Mouse (Mus musculus): ENCODE measurements around the gene Gm11060.

Gm11060 gene

DNA sequence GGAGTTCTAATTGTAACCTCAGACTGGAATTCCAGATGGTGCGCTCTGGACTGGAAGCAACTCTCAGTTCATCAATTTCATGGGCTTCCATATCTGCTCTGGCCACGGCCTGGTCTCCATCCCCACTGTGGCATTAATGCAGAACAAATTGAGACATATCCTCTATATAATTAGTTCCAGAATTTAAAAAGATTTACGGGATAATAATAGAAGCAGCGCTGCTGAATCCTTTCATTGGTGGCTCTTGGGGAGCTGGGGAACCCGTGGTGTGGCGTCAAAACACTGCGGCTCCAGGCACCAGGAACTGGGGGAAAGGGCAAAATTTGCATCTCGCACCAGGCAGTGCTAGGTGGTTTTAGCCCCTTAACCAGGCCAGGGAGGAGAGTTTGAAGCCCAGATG, 30.4 kb downstream of the Gm11060 start:
- no peak for DNase-seq (ENCODE audit: low spot score)

DNA sequence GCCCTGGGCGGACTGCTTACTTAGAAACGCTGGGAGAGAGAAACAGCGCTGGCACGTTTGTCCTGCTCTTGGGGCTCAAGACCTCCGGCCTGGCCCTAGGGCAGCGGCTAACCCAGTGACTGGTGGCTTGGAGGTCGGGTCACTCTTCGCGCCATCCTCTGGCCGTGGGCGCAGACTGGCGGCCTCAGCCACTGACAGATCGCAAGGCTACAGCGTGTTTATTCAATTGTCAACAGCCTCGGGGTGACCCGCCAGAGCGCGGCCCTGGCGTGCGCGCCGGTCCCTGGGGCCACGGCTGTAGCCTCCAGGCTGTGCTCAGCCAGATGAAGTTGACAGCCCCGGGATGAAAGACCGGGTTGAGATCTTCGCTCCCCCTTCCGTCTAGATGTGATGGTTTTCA, 31.1 kb downstream of the Gm11060 start:
- no peak for DNase-seq (ENCODE audit: low spot score)

- DNase-seq (ENCODE audit: low spot score) = no peak
Observed at GRCm38 (mm10) chr2:105123431-105123830, 31.6 kb downstream of the Gm11060 start.

- no peak for DNase-seq (ENCODE audit: low spot score)
Observed at GRCm38 (mm10) chr2:105123881-105124280, 32.1 kb downstream of the Gm11060 start.

- no peak for DNase-seq (ENCODE audit: low spot score)
Observed at GRCm38 (mm10) chr2:105124391-105124790, 32.6 kb downstream of the Gm11060 start.

- no peak for DNase-seq (ENCODE audit: low spot score)
Observed at GRCm38 (mm10) chr2:105125205-105125604, 33.4 kb downstream of the Gm11060 start.

- DNase-seq (ENCODE audit: low spot score) = no peak
Observed at GRCm38 (mm10) chr2:105125641-105126040, 33.8 kb downstream of the Gm11060 start.

DNA sequence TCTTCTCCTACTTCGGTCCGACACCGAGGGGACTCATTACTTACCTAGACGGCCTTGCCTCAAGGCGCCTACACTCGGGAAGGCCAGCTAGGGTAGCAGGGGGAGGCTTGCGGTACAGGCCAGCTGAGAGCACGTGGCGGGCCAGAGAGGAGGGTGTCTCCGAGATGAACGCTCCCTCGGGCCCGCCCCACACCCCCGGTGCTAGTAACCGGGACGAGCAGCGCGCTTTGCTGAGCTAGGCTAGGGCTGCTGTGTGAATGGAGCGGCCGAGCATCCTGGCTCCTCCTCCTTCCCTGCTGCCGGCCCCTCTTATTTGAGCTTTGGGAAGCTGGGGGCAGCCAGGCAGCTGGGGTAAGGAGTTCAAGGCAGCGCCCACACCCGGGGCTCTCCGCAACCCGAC, 34.5 kb downstream of the Gm11060 start, which contains the start of gene Wt1:
Gene Wt1, plus strand, starts transcription at position 251 of the 400 bp plus-strand sequence.
- no peak for DNase-seq (ENCODE audit: low spot score)

- no peak for DNase-seq (ENCODE audit: low spot score)
Observed at GRCm38 (mm10) chr2:105126691-105127530, 35.1 kb downstream of the Gm11060 start.

- no peak for DNase-seq (ENCODE audit: low spot score)
Observed at GRCm38 (mm10) chr2:105127531-105128480, 36.0 kb downstream of the Gm11060 start.

GRCm38 (mm10) chr2:105128564-105128963, 36.7 kb downstream of the Gm11060 start:
- no peak for DNase-seq (ENCODE audit: low spot score)

GRCm38 (mm10) chr2:105130351-105131060, 38.7 kb downstream of the Gm11060 start:
- DNase-seq (ENCODE audit: low spot score) = peak; percentile 4

- no peak for DNase-seq (ENCODE audit: low spot score)
Observed at GRCm38 (mm10) chr2:105131061-105131810, 39.4 kb downstream of the Gm11060 start.

DNA sequence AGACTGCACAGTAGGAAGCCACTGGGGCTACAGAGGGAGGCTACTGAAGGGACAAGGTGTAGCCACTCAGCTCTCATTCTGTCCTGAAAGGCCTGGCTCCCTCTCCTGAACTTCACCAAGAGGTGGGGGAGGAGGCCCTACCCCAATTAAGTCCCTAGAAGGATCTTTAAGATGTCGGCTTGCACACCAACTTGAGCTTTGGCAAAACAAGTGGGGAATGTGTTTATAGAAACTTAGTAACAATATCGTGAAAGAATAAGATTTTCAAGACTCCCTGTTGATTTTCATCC, 39.9 kb downstream of the Gm11060 start:
- DNase-seq (ENCODE audit: low spot score) = no peak

DNA sequence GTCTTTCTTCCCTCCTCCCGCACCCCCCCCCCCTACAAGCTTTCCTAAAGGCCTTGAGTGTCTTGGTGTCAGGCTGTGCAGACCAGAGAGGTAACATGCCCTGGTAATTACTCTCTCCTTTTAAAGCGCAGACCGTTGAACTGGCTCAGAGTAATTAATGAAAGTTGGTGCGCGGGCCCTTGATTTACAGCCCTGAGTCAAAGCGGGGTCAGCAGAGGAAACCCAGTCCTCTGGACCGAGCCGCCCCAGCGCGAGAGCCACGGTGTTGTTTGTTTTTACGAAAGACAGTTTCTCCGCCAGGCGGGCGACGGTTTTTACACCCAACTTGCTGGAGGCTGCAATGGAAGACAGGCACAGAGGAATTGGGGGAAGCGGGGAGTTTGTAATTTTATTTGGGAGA, 40.5 kb downstream of the Gm11060 start:
- no peak for DNase-seq (ENCODE audit: low spot score)

DNA sequence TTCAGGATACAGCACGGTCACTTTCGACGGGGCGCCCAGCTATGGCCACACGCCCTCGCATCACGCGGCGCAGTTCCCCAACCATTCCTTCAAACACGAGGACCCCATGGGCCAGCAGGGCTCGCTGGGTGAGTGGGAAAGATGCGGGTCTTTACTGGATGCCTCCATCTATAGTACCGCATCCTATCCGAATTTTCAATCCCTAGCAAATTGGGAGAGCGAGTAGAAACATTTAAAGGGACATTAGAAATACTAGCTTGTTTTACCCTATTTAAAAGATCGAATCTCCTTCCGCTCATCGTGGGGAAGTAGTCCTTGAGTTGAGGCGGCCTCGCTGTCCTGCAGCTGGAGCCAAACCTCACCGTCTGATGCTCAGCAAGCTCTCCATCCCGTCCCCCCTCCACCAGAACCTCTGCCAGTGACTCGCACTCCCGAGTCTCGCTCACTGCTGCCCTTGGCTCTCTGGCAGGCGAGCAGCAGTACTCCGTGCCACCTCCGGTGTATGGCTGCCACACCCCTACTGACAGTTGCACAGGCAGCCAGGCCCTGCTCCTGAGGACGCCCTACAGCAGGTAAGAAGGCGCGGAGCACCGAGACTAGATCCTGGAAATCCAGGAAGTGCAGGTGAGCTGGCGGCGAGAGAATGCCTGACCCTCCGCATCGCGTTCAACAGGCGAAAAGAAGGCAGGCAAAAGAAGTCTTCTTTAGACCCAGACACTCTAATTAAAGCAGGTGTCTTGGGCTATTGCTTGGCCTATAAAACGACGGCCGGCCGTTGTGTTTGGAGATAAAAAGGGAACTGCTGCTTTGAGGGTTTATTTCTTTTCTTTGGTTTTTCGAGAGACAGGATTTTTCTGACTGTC, 41.3 kb downstream of the Gm11060 start:
- DNase-seq (ENCODE audit: low spot score) = no peak

DNA sequence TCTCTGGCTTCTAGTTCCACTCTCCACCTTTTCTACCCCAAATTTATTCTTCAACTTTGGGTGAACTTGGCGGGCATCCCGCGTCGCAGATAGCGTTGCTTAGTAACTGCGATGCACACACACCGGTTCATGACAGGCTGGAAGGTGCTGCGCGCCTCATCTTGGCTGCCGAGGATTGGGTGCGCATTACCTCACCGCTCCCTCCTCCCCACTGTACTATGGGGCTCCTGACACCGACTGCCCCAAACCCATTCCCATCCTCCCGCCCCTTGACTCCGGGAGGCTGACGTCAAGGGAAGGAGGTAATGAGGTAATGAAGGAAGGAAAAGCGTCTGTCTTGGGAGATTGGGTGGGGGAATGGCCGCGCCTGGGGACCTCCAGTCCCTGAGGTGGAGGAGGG, 42.5 kb downstream of the Gm11060 start:
- DNase-seq (ENCODE audit: low spot score) = no peak

GRCm38 (mm10) chr2:105139471-105139870, 47.7 kb downstream of the Gm11060 start:
- DNase-seq (ENCODE audit: low spot score) = no peak

- no peak for DNase-seq (ENCODE audit: low spot score)
Observed at GRCm38 (mm10) chr2:105141371-105141770, 49.6 kb downstream of the Gm11060 start.

Measured in c-Kit-positive CD71-positive TER-119-positive erythroid progenitor cells, embryonic 14.5 days (primary cell).